Mouse (Mus musculus) kidney, embryonic 15.5 days (tissue): Measurements from ENCODE around the gene Kin. TPM values are rescaled to one million over a fixed set of nuclear protein-coding genes. Genes with fewer than 3 reads are reported as not detected.

Experiments used
- ATAC-seq: fragments of 200-750 bp; cut with Nextera tagmentation; replicated peaks from 2 replicates; pipeline ENCODE4 v1.8.0; 2017; ENCODE audit warnings: moderate TSS enrichment; ENCODE audit not compliant: low FRiP score
- H3K27ac ChIP-seq: fragments of 300-500 bp; sonication (generic); 2 replicates; pipeline ENCODE4 v1.5.1; 2015; ENCODE audit warnings: mild to moderate bottlenecking, inconsistent platforms
- H3K27me3 ChIP-seq: fragments of 300-500 bp; sonication (generic); 2 replicates; pipeline ENCODE4 v1.6.1; 2015; ENCODE audit warnings: inconsistent platforms
- H3K36me3 ChIP-seq: fragments of 300-500 bp; sonication (generic); 2 replicates; pipeline ENCODE4 v1.6.1; 2015; ENCODE audit warnings: inconsistent platforms
- H3K4me1 ChIP-seq: fragments of 300-500 bp; sonication (generic); 2 replicates; pipeline ENCODE4 v1.6.1; 2015; ENCODE audit warnings: inconsistent platforms
- H3K4me2 ChIP-seq: fragments of 300-500 bp; sonication (generic); 2 replicates; pipeline ENCODE4 v1.6.1; 2015; ENCODE audit warnings: moderate library complexity, mild to moderate bottlenecking, inconsistent platforms
- H3K4me3 ChIP-seq: fragments of 300-500 bp; sonication (generic); replicated peaks from 2 replicates; pipeline ENCODE4 v1.5.1; 2015; ENCODE audit warnings: mild to moderate bottlenecking, inconsistent platforms
- H3K9ac ChIP-seq: fragments of 300-500 bp; sonication (generic); 2 replicates; pipeline ENCODE4 v1.6.1; 2015; ENCODE audit warnings: mild to moderate bottlenecking, inconsistent platforms
- H3K9me3 ChIP-seq: fragments of 300-500 bp; sonication (generic); replicated peaks from 2 replicates; pipeline ENCODE4 v1.6.1; 2016; ENCODE audit warnings: inconsistent platforms
- WGBS: fragments of 180-500 bp; shearing (Covaris S2); methylation state at CpG from one replicate; pipeline ENCODE4 v1.1.7; 2015; ENCODE audit warnings: mixed read lengths; 5-methylcytosine and 5-hydroxymethylcytosine counted together
- polyA plus RNA-seq: library from polyadenylated mRNA; unstranded; fragments of >200 nt; fragmentation: Nextera tagmentation; extraction: Ambion mirVana; gene quantifications from 2 replicates; pipeline ENCODE4 v1.2.1, GENCODE M21; 2015

The Kin gene
- polyA plus RNA-seq, 1 experiment from 2014 or later = 29.6 TPM

GRCm38 (mm10) chr2:10121826-10122225 is 41.4 kb downstream of the Kin start:
- no peaks in the 10 kb centered on the region for H3K27me3 ChIP-seq
- H3K9ac ChIP-seq = no peak overlapping the region
- H3K4me2 ChIP-seq = no peak overlapping the region
- H3K4me1 ChIP-seq = no peaks in the 10 kb centered on the region
- H3K27ac ChIP-seq = no peak overlapping the region
- H3K36me3 ChIP-seq = no peaks in the 10 kb centered on the region
- WGBS = 70% methylated on average over 3 of the region's 3 CpGs
- no peak for ATAC-seq
- no peaks in the 10 kb centered on the region for H3K9me3 ChIP-seq
- no peak overlapping the region for H3K4me3 ChIP-seq

- Histone ChIP-seq H3K9me3 (no peaks in the 10 kb centered on the region), H3K4me2 (no peak overlapping the region), H3K4me3 (no peak overlapping the region), H3K4me1 (peaks cover 4% of the 10 kb centered on the region; the same call in 1 of the 2 replicates), H3K27ac (no peak overlapping the region), H3K36me3 (no peaks in the 10 kb centered on the region), H3K27me3 (no peaks in the 10 kb centered on the region), H3K9ac (no peak overlapping the region)
- no peak for ATAC-seq
- 87% methylated on average over 4 of the region's 4 CpGs for WGBS
Measured at GRCm38 (mm10) chr2:10126122-10126521, 45.7 kb downstream of the Kin start.

- ATAC-seq = no peak
- no peaks in the 10 kb centered on the region for H3K36me3 ChIP-seq
- H3K27me3 ChIP-seq = no peaks in the 10 kb centered on the region
- H3K9ac ChIP-seq = no peak overlapping the region
- 91% methylated on average over 5 of the region's 5 CpGs for WGBS
- no peak overlapping the region for H3K4me2 ChIP-seq
- H3K27ac ChIP-seq = no peak overlapping the region
- H3K4me3 ChIP-seq = no peak overlapping the region
- H3K9me3 ChIP-seq = no peaks in the 10 kb centered on the region
- peaks cover 4% of the 10 kb centered on the region; the same call in 1 of the 2 replicates for H3K4me1 ChIP-seq
Measured at GRCm38 (mm10) chr2:10127471-10127870, 47.1 kb downstream of the Kin start.

GRCm38 (mm10) chr2:10128571-10128970 is 48.2 kb downstream of the Kin start:
- WGBS = 87% methylated on average over 4 of the region's 4 CpGs
- Histone ChIP-seq H3K9me3 (no peaks in the 10 kb centered on the region), H3K27me3 (no peaks in the 10 kb centered on the region), H3K9ac (no peak overlapping the region), H3K4me3 (no peak overlapping the region), H3K27ac (no peak overlapping the region), H3K36me3 (no peaks in the 10 kb centered on the region), H3K4me2 (no peak overlapping the region), H3K4me1 (peaks cover 4% of the 10 kb centered on the region; the same call in 1 of the 2 replicates)
- no peak for ATAC-seq

GRCm38 (mm10) chr2:10130341-10130990 is 50.1 kb downstream of the Kin start:
- Histone ChIP-seq H3K27ac (no peak overlapping the region), H3K27me3 (no peaks in the 10 kb centered on the region), H3K9ac (no peak overlapping the region), H3K4me2 (no peak overlapping the region), H3K36me3 (no peaks in the 10 kb centered on the region), H3K4me3 (no peak overlapping the region), H3K9me3 (no peaks in the 10 kb centered on the region), H3K4me1 (peaks cover 4% of the 10 kb centered on the region; the same call in 1 of the 2 replicates)
- no peak; the same call in 1 of the 2 replicates for ATAC-seq
- 22% methylated on average over 8 of the region's 8 CpGs for WGBS

GRCm38 (mm10) chr2:10131296-10131695 is 50.9 kb downstream of the Kin start, which contains the start of gene Itih2:
Itih2 (minus strand) TSS chr2:10131396.
- H3K4me1 ChIP-seq = peaks cover 4% of the 10 kb centered on the region; the same call in 1 of the 2 replicates
- ATAC-seq = no peak

GRCm38 (mm10) chr2:10132128-10132527 is 51.7 kb downstream of the Kin start:
- 94% methylated on average over 1 of the region's 1 CpGs for WGBS
- Histone ChIP-seq H3K36me3 (no peaks in the 10 kb centered on the region), H3K4me1 (peaks cover 4% of the 10 kb centered on the region; the same call in 1 of the 2 replicates), H3K9me3 (no peaks in the 10 kb centered on the region), H3K4me2 (no peak overlapping the region), H3K9ac (no peak overlapping the region), H3K4me3 (no peak overlapping the region), H3K27ac (no peak overlapping the region), H3K27me3 (no peaks in the 10 kb centered on the region)
- ATAC-seq = no peak

More at GRCm38 (mm10) chr2:10131296-10131695, 50.9 kb downstream of the Kin start, which contains the start of gene Itih2:
- no peak within 1 kb of the TSS for H3K4me3 ChIP-seq
- no peaks in the 10 kb centered on the region for H3K36me3 ChIP-seq
- H3K9ac ChIP-seq = no peak within 1 kb of the TSS
- H3K27me3 ChIP-seq = no peaks in the 10 kb centered on the region
- no peak within 1 kb of the TSS for H3K27ac ChIP-seq
- WGBS = 90% methylated on average over 4 of the region's 4 CpGs
- H3K4me2 ChIP-seq = no peak within 1 kb of the TSS
- no peaks in the 10 kb centered on the region for H3K9me3 ChIP-seq

GRCm38 (mm10) chr2:10133941-10134340 is 53.5 kb downstream of the Kin start:
- Histone ChIP-seq H3K4me2 (no peak overlapping the region), H3K27me3 (no peaks in the 10 kb centered on the region), H3K4me1 (peaks cover 4% of the 10 kb centered on the region; the same call in 1 of the 2 replicates), H3K36me3 (no peaks in the 10 kb centered on the region), H3K4me3 (no peak overlapping the region), H3K27ac (no peak overlapping the region), H3K9me3 (no peaks in the 10 kb centered on the region), H3K9ac (no peak overlapping the region)
- no peak for ATAC-seq
- 44% methylated on average over 6 of the region's 6 CpGs for WGBS

GRCm38 (mm10) chr2:10137320-10137719 is 56.9 kb downstream of the Kin start:
- H3K4me1 ChIP-seq = no peaks in the 10 kb centered on the region
- no peak overlapping the region for H3K4me3 ChIP-seq
- peaks cover 4% of the 10 kb centered on the region; the same call in 1 of the 2 replicates for H3K27me3 ChIP-seq
- no peak overlapping the region for H3K27ac ChIP-seq
- no peak for ATAC-seq
- no peak overlapping the region for H3K4me2 ChIP-seq
- H3K9ac ChIP-seq = no peak overlapping the region
- no peaks in the 10 kb centered on the region for H3K9me3 ChIP-seq
- WGBS = 80% methylated on average over 2 of the region's 2 CpGs
- H3K36me3 ChIP-seq = no peaks in the 10 kb centered on the region

GRCm38 (mm10) chr2:10140456-10140855 is 60.1 kb downstream of the Kin start:
- whole genome bisulfite sequencing = 76% methylated on average over 5 of the region's 5 CpGs
- Histone ChIP-seq H3K4me2 (no peak overlapping the region), H3K27me3 (peaks cover 4% of the 10 kb centered on the region; the same call in 1 of the 2 replicates)

More at GRCm38 (mm10) chr2:10140456-10140855, 60.1 kb downstream of the Kin start:
- no peak for ATAC-seq
- no peaks in the 10 kb centered on the region for H3K36me3 ChIP-seq
- H3K4me3 ChIP-seq = no peak overlapping the region
- H3K4me1 ChIP-seq = no peaks in the 10 kb centered on the region
- no peaks in the 10 kb centered on the region for H3K9me3 ChIP-seq
- no peak overlapping the region for H3K27ac ChIP-seq
- H3K9ac ChIP-seq = no peak overlapping the region
